Mouse (Mus musculus) c-Kit-positive CD71-negative TER-119-negative erythroid progenitor cells, embryonic 14.5 days (primary cell): ENCODE results near the gene Gne.

Experiments used
- DNase-seq: peaks from one replicate; pipeline ENCODE4 v3.0.0-alpha.2; 2013; ENCODE audit warnings: low read depth

Gne gene

DNA sequence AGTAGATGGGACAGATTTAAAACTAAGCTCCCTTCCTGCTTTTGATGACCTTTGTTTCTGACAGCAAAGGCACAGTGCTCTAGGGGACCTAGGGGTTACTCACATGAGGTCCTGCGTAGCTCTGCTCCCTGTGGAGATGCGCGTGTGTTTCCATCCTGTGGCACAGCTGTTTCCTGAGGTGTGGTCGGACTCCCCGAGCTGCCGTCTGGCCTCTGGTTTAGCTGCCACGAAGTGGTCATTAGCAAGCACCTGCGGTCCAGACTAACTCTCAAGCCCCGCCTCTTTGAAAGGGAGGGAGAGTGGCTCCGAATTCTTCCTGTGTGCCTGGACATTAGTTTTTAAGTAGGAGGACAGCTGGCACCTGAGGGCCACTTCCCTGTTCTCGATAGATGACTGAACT lies at the start of gene Gne:
Gene Gne, minus strand, starts transcription at position 233 of the 400 bp plus-strand sequence.
- DNase-seq = no peak

- DNase-seq = no peak
Observed at GRCm38 (mm10) chr4:44126805-44127204, 42.8 kb upstream of the Gne start.

- peak; percentile 42 for DNase-seq
Observed at GRCm38 (mm10) chr4:44119410-44120201, 35.6 kb upstream of the Gne start.

DNA sequence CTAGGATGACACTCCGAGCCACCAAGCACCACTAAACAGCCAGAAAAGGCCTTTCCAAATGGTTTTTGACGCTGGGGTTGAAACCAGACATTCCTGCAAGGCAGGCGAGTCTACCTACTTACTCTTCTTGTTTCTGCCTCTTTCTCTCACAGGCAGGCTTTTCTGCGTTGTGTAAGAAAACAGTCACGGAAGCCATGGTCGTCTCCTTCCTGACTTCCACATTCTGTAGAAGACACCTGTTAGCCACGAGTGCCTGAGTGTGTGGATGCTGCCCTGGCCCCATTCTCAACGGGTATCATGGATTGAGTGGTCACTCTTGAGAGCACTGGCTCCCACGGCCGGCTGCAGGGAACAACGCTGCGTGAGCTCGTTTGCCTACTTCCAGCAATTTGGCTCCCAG lies 31.1 kb upstream of the Gne start:
- DNase-seq = no peak

- DNase-seq = no peak
Observed at GRCm38 (mm10) chr4:44113393-44114138, 29.6 kb upstream of the Gne start.

DNA sequence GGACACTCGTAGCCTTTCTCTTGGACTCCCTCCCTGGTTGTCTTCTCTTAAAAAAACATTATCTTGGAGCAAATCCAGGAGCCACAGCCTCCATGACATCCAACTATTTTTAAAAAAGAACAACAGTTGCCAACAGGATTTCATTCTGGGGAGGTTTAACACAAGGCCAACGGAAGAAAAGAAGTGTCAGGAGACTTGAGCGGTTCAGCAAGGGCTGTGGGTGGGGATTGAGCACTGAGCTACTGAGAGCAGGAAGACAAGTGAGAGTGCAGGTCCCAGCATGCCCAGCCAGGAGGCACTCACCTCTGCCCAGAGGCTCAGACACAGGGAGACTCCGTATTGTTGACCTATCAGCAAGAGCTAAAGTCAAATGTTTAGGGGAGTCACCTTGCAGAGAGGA lies 28.8 kb upstream of the Gne start:
- no peak for DNase-seq

DNA sequence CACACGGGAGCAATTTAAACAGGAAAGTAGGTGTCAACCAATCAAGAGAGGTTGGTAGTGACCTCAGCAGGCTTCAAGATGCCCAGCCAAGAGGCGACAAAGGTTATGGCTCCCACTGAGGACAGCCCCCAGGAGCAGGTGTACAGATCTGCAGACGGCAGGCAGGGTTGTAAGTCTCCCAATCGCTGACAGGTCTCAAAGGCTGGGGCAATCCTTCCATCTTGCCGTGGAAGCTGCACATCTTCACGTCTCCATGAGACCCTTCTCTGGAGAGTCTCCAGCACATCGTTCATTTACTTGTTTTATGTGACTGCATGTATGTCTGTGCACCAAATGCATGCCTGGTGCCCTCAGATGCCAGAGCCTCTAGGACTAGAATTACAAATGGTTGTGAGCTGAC lies 26.8 kb upstream of the Gne start:
- DNase-seq = no peak

DNA sequence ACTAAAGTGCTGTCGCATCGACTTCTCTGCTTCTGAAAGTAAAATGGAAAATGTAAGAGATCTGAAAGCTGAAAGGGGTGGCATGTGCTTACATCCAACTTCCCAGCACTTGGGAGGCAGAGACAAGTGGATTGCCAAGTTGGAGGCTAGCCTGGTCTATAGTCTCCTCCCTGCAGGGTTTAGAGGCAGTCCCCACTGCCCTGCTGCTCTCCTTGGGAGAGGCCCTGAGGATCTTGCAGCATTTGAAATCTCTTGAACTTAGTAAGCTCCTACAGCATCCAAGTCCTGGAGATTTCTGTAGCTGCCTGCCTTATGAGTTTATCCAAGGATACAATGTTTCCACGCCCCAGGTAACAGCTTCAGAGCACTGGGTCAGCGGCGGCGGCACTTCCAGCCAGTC lies 24.3 kb upstream of the Gne start:
- DNase-seq = no peak

GRCm38 (mm10) chr4:44107339-44107738 lies 23.4 kb upstream of the Gne start:
- DNase-seq = no peak

- no peak for DNase-seq
Observed at GRCm38 (mm10) chr4:44106297-44106821, 22.4 kb upstream of the Gne start.

- no peak for DNase-seq
Observed at GRCm38 (mm10) chr4:44104195-44104917, 20.4 kb upstream of the Gne start.

- no peak for DNase-seq
Observed at GRCm38 (mm10) chr4:44103620-44104019, 19.6 kb upstream of the Gne start.

DNA sequence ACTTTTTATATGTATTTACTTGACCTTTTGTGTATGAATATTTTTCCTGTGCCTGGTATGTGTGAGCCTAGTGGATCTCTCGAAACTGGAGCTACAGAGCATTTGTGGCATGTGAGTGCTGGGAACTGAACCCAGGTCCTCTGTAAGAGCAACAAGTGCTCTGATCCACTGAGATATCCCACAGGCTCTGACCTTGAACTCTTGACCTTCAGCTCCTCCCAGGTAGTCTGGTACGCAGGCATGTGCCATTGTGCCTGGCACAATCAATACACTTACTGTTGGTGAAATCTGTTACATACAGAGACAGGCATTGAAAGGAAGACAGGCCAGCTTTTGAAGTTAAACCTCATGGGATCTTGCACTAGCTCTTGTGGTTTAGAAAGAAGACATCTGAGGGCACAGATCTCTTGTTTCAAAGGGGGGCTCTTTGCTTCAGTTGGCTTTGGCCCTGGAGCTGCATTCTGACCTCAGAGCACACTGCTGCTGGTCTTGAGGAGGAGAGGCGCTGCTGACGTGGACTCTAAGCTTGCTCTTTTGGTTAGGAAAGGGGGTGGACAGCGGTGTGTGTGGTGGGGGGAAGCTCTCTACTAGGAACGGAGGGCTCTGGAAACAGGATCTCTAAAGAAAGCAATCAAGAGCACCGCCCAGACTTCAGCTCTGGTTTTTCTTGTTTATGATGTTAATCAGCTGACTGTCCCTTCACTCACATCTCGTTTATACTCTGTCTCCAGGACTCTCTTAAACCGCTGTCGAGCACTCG lies 13.8 kb upstream of the Gne start:
- DNase-seq = no peak

- DNase-seq = no peak
Observed at GRCm38 (mm10) chr4:44094475-44094874, 10.5 kb upstream of the Gne start.

GRCm38 (mm10) chr4:44092359-44092758 lies 8.4 kb upstream of the Gne start:
- no peak for DNase-seq

DNA sequence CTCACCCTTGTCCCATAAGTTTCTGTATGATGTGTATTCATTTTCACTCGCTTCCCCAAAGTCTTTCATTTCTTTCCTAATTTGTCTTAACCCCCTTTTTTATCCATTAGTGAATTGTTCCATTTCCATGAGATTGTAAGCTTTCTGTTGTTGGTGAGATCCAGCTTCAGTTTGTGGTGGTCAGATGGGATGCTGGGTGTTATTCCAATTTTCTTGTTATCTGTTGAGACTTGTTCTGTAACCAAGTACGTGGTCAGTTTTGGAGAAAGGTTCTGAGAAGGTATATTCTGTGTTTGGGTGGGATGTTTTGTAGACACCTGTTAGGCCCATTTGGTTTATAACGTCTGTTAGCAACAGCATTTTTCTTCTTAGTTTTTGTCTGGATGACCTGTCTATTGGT lies 1.6 kb upstream of the Gne start:
- DNase-seq = no peak

GRCm38 (mm10) chr4:44084602-44085325 lies 787 bp upstream of the Gne start:
- no peak for DNase-seq

DNA sequence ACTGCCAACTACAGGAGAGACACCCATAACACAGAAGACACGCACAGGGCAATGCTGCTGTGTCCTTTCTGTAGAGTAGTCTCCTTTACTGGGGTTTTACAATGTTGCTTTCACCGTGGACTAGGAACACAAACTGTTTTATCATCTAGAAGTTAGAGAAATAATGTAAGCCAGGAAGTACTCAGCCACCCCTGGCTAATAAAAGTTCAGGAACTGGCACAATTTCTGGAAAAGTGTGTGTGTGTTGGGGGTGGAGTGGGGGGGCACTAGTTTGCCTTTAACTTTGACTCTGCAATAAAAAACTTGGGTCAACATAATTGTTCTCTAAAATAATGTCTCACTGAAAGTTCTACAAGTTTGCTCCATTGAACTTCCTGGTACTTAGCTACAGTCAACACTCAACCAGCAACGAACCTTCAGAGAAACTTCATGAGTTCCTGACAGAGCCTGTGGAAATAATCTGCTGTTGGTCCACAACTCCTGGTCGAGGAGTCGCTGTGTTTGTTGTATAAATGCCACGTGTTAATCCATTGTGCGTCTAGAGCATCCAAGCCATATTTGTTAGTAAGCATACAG lies 5.5 kb downstream of the Gne start:
- DNase-seq = no peak

DNA sequence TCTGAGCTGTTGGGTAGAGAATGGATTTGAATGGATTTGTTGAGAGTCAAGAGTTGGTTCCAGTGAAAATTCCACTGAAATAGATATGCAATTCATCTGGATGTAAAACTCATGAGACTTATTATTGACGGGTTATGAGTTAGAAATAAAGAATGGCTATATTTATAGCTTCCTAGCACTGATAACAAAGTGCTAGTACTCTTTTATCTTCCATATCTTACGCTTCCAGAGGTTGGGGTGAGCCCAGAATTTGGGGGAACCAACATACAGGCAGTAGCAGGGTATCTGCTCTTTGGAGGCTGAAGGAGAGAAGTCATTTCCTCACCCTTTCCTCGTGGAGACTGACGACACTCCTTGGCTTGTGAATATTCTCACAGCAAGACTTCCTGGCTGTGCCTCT lies 9.6 kb downstream of the Gne start:
- DNase-seq = no peak

- DNase-seq = no peak
Observed at GRCm38 (mm10) chr4:44073799-44074198, 10.2 kb downstream of the Gne start.
